Mouse (Mus musculus): ENCODE measurements around the gene Rbm8a2. TPM values are rescaled to one million over a fixed set of nuclear protein-coding genes. Genes with fewer than 3 reads are reported as not detected.
"Not testable (repeated sequence)": the region's sequence is repeated elsewhere in the genome, so short reads cannot be mapped to it uniquely, and the experiment has no call there.

Gene Rbm8a2
- 0.29 and 0.34 TPM in 2 replicates for polyA plus RNA-seq (2015; fragmentation: Nextera tagmentation; extraction: Ambion mirVana)

GRCm38 (mm10) chr1:175979014-175979413 is at the start of gene Rbm8a2:
TSS of gene Rbm8a2 (minus strand) at chr1:175979114.
- 92% methylated on average over 7 of the region's 7 CpGs for WGBS
- not testable (repeated sequence) for H3K4me1 ChIP-seq (replicated peaks; ENCODE audit: control insufficient read depth, insufficient read depth, low read length); H3K9ac ChIP-seq (ENCODE audit: low read depth, low read length); H3K9me3 ChIP-seq (ENCODE audit: control insufficient read depth); ATAC-seq; H3K4me3 ChIP-seq (ENCODE audit: low read depth, low read length); H3K27ac ChIP-seq (ENCODE audit: low read depth, low read length); H3K4me2 ChIP-seq (replicated peaks; ENCODE audit: low read depth); H3K27me3 ChIP-seq (replicated peaks; ENCODE audit: control insufficient read depth, insufficient read depth, low read length); H3K36me3 ChIP-seq (ENCODE audit: control insufficient read depth, insufficient read depth)

- WGBS, result 75% methylated on average over 3 of the region's 3 CpGs
- no peak overlapping the region for H3K9ac ChIP-seq (ENCODE audit: low read depth, low read length)
- H3K36me3 ChIP-seq (ENCODE audit: control insufficient read depth, insufficient read depth), result no peaks in the 10 kb centered on the region
- H3K9me3 ChIP-seq (ENCODE audit: control insufficient read depth), result no peaks in the 10 kb centered on the region
- no peak for ATAC-seq
- H3K4me3 ChIP-seq (ENCODE audit: low read depth, low read length), result no peak overlapping the region
- H3K27ac ChIP-seq (ENCODE audit: low read depth, low read length), result no peak overlapping the region
- no peak for TF ChIP-seq CTCF (IDR thresholded peaks at IDR 0.05; ENCODE audit: low read depth)
- H3K27me3 ChIP-seq (replicated peaks; ENCODE audit: control insufficient read depth, insufficient read depth, low read length), result no peaks in the 10 kb centered on the region
- H3K4me1 ChIP-seq (replicated peaks; ENCODE audit: control insufficient read depth, insufficient read depth, low read length), result no peaks in the 10 kb centered on the region
- no peak overlapping the region for H3K4me2 ChIP-seq (replicated peaks; ENCODE audit: low read depth)
Observed at GRCm38 (mm10) chr1:176028397-176028796, 49.5 kb upstream of the Rbm8a2 start.

- Histone ChIP-seq H3K9ac (ENCODE audit: low read depth, low read length) (no peak overlapping the region), H3K27ac (ENCODE audit: low read depth, low read length) (no peak overlapping the region), H3K36me3 (ENCODE audit: control insufficient read depth, insufficient read depth) (no peaks in the 10 kb centered on the region), H3K4me1 (replicated peaks; ENCODE audit: control insufficient read depth, insufficient read depth, low read length) (no peaks in the 10 kb centered on the region), H3K4me3 (ENCODE audit: low read depth, low read length) (no peak overlapping the region), H3K9me3 (ENCODE audit: control insufficient read depth) (no peaks in the 10 kb centered on the region), H3K27me3 (replicated peaks; ENCODE audit: control insufficient read depth, insufficient read depth, low read length) (no peaks in the 10 kb centered on the region), H3K4me2 (replicated peaks; ENCODE audit: low read depth) (no peak overlapping the region)
- no peak for TF ChIP-seq CTCF (IDR thresholded peaks at IDR 0.05; ENCODE audit: low read depth)
- ATAC-seq, result no peak
- WGBS, result 48% methylated on average over 1 of the region's 1 CpGs
Observed at GRCm38 (mm10) chr1:176024501-176024900, 45.6 kb upstream of the Rbm8a2 start.

GRCm38 (mm10) chr1:176018523-176018922 is 39.6 kb upstream of the Rbm8a2 start:
- Histone ChIP-seq H3K4me2 (replicated peaks; ENCODE audit: low read depth) (no peak overlapping the region), H3K4me1 (replicated peaks; ENCODE audit: control insufficient read depth, insufficient read depth, low read length) (no peaks in the 10 kb centered on the region), H3K36me3 (ENCODE audit: control insufficient read depth, insufficient read depth) (no peaks in the 10 kb centered on the region), H3K9ac (ENCODE audit: low read depth, low read length) (no peak overlapping the region), H3K27me3 (replicated peaks; ENCODE audit: control insufficient read depth, insufficient read depth, low read length) (no peaks in the 10 kb centered on the region), H3K4me3 (ENCODE audit: low read depth, low read length) (no peak overlapping the region), H3K9me3 (ENCODE audit: control insufficient read depth) (no peaks in the 10 kb centered on the region), H3K27ac (ENCODE audit: low read depth, low read length) (no peak overlapping the region)
- 88% methylated on average over 3 of the region's 3 CpGs for WGBS
- no peak for TF ChIP-seq CTCF (IDR thresholded peaks at IDR 0.05; ENCODE audit: low read depth)
- ATAC-seq, result no peak

GRCm38 (mm10) chr1:176016076-176016475 is 37.2 kb upstream of the Rbm8a2 start:
- 63% methylated on average over 3 of the region's 3 CpGs for WGBS
- ATAC-seq, result no peak
- Histone ChIP-seq H3K9me3 (ENCODE audit: control insufficient read depth) (no peaks in the 10 kb centered on the region), H3K4me2 (replicated peaks; ENCODE audit: low read depth) (no peak overlapping the region), H3K36me3 (ENCODE audit: control insufficient read depth, insufficient read depth) (no peaks in the 10 kb centered on the region), H3K4me3 (ENCODE audit: low read depth, low read length) (no peak overlapping the region), H3K9ac (ENCODE audit: low read depth, low read length) (no peak overlapping the region), H3K27me3 (replicated peaks; ENCODE audit: control insufficient read depth, insufficient read depth, low read length) (no peaks in the 10 kb centered on the region), H3K4me1 (replicated peaks; ENCODE audit: control insufficient read depth, insufficient read depth, low read length) (no peaks in the 10 kb centered on the region), H3K27ac (ENCODE audit: low read depth, low read length) (no peak overlapping the region)
- TF ChIP-seq CTCF (IDR thresholded peaks at IDR 0.05; ENCODE audit: low read depth), result no peak

GRCm38 (mm10) chr1:176013497-176014268 is 34.8 kb upstream of the Rbm8a2 start:
- no peaks in the 10 kb centered on the region for H3K27me3 ChIP-seq (replicated peaks; ENCODE audit: control insufficient read depth, insufficient read depth, low read length)
- no peaks in the 10 kb centered on the region for H3K36me3 ChIP-seq (ENCODE audit: control insufficient read depth, insufficient read depth)
- ATAC-seq, result no peak
- no peak for TF ChIP-seq CTCF (IDR thresholded peaks at IDR 0.05; ENCODE audit: low read depth)
- H3K4me1 ChIP-seq (replicated peaks; ENCODE audit: control insufficient read depth, insufficient read depth, low read length), result no peaks in the 10 kb centered on the region
- H3K9ac ChIP-seq (ENCODE audit: low read depth, low read length), result no peak overlapping the region
- H3K4me3 ChIP-seq (ENCODE audit: low read depth, low read length), result no peak overlapping the region
- 26% methylated on average over 3 of the region's 3 CpGs for WGBS
- H3K4me2 ChIP-seq (replicated peaks; ENCODE audit: low read depth), result no peak overlapping the region
- no peak overlapping the region for H3K27ac ChIP-seq (ENCODE audit: low read depth, low read length)
- no peaks in the 10 kb centered on the region for H3K9me3 ChIP-seq (ENCODE audit: control insufficient read depth)
